Mouse (Mus musculus) CD8-positive naive resting alpha-beta T cell, adult 2 months (primary cell): ENCODE measurements at regions not wholly inside any gene's neighbourhood (a gene's known extent, or its start where the extent isn't known, plus 50 kb on each side); places are given as distances from the start of the nearest gene placed in this dataset.

Experiments used
- DNase-seq, 2 experiments: peaks; one replicate each; pipeline ENCODE4 v3.0.0; 2022; ENCODE audit warnings: low read depth in 2 of 2, low spot score in 2 of 2

DNA sequence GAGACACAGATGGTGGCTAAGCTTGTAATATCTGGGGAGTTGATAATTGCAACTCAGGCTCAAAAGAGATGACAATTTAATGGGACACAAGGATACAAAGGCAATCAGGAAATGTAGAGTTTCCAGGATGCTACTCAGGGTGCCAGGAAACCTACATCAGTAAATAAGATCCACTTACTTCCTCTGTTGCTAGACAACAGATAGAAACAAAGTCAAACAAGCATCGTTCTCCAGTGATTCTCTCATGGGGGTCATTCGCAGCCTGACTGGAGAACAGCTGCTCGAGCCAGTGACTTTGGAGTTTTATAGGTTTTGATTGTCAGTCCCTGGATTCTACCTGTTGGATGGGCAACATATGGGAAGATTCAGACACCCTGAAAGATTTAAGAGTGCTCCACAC lies 1026.5 kb downstream of the Ttll7 start:
- no peak for DNase-seq

DNA sequence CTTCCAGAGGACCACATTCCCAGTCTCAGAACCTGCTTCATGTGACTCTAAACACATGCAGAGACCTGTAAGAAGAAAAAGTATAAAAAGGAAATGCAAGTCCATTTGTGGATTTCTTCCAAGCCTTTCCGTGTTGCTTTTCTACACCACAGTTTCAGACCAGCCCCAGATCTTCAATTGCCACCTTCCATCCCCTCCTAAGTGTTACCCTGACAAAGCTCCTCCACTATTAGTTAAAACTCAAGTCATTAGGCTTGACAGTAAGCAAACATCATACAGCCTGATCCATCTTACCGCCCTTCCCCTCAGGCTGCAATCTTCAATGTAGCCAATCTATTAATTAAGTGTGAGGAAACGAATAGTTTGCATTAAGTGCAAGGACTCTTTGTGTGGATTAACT lies 1016.1 kb downstream of the Ttll7 start:
- DNase-seq: no peak

DNA sequence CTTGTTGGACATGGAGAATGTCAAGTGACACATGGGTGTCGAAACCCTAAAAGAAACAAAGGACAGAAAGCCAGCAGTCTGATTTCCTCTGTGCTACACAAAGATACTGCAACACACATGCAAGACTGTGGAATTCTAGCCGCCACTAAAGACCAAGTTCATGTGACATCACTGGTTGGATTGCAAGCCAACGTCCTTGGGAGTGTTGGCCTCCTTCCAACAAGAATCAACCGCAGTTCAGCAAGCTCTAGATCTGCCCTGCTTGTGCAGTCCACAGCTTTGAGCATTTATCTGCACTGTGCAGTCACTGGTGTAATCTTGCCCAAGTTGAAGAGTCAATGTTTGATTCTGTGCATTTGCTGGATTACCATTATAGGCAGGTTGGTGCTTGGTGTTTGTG lies 1001.2 kb downstream of the Ttll7 start:
- DNase-seq: no peak

DNA sequence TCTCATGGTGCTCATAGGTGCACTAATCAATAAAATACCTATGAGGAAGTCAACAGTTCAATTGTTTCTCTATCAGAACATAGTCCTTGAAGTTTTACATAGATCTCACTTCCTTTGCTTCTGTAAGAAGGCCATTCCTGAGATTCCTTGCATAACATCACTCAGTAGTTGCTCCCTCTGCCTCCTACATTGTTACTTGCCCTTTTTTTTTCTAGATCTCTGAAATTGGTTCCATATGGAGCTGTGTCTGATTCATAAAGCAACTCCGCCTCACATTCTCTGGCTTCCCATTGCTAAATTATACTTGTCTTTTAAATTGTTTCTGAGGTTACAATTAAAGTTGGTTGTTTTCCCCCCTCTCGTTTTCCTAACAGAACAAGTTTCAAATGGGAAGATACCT lies 1000.7 kb downstream of the Ttll7 start:
- DNase-seq: no peak

DNA sequence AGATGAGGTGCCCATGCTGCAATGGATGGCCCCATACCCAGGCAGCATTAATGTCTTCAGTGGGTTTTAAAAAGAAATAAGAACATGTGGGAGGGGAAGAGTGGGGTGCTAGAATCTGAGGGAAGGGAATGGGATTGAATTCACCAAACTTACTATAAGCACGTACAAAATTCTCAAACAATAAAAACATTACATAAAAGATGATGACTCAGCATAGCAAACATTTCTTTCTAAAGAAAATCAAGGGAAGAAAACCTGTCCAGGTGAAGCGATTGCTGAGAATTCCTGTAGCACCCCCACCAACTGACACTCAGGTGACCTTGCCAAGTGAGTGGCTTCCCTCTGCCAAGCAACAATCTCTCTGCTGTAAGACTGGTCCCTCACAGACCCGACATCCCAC lies 989.2 kb downstream of the Ttll7 start:
- DNase-seq: no peak

DNA sequence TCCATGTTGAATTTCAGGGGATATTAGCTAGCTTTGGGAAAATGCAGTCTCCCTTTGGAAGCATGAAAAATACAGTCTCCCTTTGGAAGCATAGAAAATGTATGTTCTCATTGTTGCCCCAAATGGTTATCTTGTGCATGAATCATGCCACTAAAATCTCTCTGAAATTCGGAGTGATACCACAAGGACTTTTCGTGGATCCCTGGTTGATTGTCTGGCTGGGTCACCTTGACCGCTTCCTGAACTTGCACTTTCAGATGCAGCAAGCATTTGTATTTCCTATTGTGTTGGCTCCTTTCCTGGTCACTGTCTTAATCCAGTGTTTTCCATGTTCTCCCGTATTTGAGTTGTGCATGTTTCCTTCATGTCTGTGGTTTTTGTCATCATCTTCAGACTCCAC lies 986.6 kb downstream of the Ttll7 start:
- no peak for DNase-seq

DNA sequence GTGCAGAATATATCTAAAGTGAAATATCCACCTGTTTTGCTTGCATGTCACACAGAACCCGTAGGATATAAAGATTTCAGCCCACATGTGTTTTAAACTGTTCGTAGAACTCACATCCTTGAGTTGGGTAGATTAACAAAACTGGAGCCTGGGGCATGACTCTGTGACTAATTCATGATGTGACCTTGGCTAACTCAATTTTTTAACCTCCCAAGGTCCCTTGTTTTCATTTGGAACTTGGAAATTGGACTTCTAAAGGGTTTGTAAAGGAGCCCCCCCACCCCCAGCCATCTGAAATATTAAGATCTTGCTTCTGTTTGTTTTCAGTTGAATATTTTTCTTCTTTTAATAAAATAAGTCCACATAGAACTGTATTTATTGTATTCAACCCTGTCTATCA lies 983.5 kb downstream of the Ttll7 start:
- no peak for DNase-seq

DNA sequence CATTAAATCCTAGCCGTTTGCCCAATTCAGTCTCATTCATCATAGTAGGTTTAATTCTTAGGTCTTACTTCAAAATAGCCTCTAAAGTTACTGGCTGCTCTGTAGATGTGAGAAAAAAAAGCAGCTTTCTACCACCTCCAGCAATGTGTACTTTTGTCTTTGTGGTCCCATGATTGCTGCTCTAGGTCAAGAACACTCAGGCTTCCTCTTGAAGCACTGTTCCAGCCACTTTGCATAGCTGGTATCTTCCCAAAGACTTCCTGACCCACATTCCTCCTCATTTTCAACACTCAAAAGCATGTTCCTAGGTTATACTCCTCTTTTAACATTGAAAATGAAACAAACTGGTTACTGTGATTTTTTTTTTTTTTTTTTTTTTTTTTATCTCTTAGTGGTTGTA lies 973.2 kb downstream of the Ttll7 start:
- no peak for DNase-seq

DNA sequence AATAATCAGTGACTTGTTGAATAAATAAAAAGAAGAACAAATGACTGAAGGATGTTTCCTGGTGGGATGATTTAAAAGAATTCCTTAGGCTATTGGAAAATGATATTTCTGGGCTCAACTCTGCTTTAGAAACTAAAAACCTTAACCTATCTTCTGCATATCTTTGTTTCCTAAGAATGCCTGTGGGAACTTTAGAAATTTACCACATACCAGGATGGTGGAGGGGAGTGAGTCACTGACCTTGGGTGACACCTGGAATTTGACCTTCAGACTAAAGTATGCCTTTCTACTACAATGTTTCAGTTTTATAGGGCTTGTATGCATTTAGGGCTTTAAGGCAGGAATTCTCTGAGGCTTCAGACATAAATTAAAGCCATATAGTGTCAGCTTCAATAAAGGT lies 972.3 kb downstream of the Ttll7 start:
- no peak for DNase-seq

DNA sequence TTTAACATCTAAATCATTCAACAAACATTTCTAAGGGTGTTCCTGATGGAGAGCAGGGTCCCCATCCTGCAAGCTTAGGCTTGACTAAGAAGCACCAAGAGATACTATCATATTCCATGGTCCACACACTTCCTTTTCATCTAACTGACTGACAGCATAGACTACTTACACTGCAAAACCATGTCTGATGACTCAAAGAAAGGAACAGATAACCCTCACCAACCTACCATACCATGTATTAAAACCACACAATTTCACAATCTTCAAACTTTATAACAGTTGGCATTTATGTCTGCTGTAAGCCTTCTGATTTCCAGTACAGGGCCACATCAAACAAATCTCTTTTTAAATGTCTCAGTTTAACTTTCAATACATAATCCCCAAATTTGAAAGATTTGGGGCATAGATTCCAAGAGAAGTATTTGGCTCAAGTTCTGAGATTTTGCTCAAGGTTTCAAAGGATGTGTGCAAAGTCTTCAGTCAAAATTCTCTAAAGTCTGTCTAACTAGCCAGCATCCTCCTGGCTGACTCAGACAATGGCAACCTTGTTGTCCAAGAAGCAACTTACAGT lies 962.0 kb downstream of the Ttll7 start:
- no peak for DNase-seq

DNA sequence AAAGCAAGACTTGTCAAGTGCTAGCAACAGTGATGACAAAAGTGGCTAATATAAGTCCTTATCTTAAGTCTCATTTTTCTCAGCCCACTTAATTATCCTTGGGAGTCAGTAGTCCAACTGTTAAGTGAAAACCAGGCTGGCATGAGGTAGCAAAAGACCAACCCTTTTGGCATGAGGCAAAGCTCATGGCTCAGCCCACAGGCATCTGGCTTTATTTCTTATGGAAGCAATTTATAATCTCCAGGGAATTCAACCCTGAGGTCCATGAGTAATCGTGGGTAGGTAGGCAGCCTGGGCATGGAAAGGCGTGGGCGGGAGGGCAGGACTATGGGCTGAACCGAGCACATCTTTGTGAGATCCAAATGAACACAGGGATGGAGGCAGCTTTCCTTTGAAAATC lies 950.4 kb downstream of the Ttll7 start:
- DNase-seq: no peak

DNA sequence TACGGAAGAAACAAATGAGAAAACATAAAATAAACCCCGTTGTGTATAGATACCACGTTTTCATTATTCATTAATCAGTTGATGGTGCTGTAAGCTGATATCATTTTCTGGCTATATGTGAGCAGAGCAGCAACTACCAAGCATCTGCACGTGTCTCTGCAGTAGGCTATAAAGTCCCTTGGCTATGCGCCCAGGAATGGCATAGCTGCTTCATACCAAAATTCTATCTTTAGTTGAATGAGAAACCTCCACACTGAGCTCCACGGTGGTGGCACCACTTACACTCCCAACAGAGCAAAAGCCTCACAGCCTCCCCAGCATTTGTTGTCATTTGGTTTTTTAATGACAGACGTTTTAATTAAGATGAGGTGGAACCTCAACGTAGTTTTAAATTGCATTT lies 944.4 kb downstream of the Ttll7 start:
- DNase-seq: no peak

DNA sequence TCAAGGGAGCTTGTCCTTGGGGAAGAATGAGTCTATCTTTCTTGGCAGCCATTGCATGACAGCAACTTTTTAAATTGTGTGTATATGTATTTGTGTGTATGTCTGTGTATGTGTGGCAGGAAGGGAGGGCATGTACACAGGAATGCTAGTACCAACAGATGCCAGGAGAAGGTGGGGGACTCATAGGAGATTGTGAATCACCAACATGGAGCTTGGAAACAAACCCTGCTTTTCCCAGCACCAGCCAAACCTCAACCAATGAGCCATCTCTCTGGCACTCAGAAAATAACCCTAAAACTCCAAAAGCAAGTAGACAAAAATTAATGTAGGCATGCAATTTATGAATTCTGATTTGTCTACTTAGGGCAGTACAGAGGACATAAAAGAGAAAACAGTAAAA lies 942.9 kb downstream of the Ttll7 start:
- DNase-seq: no peak

DNA sequence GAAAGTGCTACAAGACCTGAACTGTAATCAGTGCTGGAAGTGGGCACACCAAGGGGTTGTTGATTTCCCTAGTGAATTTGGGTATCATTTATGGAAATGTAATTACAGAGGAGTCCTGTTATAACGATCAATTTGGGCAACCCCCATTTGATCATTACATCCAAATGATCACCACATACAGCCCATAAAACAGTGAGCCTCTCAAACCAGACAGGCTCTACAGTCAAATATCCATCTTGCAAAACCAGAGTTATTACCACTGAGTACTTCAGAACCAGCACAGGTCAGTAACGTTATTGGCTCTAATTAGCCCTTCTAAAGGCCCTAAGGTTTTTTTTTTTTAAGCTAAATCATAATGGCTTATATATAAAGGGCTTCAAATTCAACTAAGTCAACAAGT lies 934.4 kb downstream of the Ttll7 start:
- no peak for DNase-seq

DNA sequence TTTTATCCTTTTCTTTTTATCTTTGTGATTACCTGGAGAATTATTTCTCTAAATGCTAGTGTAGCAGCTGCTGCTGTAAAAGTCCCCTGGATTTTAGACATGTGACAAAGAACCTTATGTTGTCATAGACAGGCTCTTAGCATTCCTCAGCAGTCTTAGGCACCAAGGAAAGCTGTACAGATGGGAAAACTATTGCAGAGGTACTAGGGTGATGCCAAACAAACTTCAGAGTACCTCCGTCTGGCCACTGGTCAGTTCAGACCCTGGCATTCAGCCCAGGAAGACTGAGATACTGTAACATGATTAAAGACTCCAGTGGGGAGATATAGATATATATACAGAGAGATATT lies 898.6 kb downstream of the Ttll7 start:
- no peak for DNase-seq

DNA sequence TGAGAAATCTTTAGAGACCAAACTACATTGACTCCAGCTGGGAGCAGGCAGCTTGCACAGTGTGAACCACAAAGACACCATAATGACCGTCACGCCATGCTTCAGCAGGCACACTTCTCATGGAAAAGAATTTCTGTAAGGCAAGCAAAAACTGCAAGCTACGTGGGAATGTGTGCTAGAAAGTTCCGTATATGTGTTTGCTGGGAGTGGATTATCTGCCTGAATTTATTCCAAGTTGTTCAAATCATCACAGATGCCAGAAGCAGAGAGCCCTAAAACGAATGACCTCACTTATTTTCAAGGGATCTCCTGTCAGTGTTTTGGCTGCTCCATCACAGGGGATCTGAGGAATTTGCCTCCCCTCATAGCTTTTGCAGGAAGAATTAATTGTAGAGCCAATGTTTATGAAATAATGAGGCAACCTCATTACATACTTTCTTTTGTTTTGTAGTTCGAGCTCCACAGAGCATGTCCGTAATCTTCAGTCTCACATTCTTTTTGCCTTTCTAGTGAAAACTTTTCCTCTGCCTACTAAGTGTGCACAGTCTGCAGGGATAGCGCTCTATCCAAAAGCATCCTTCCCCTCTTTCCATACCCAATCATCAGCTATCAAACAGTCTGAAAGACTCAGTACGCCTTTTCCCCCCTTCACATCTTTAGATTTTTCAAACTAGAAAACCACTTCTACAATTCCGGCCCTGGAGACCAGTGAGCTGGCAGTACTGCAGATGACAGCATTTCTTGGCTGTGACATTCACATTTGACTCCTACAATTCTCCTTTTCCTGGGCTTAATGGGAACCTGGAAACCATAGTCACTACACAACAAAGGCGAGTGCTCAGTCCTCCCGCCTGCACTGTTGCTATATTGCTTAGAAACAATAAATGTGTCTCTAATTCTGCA lies 898.0 kb downstream of the Ttll7 start:
- no peak for DNase-seq

DNA sequence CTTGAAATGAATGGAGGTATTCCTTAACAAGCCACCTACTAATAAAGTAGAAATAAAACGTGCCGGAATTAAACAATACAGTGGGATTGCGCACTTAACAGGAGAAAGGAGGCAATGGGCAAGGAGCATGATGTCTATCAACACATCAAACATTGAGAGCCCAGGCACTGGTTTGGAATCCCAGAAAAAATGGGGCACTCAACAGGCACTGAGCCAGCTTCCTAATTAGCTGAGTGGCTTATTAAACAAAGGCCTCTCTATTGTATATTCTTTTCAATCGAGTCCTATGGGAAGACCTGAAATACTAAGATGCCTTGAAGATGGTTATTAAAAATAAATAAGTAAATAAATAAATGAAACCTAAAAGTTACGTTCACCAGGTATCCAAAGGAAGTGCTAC lies 897.3 kb downstream of the Ttll7 start:
- DNase-seq: no peak

DNA sequence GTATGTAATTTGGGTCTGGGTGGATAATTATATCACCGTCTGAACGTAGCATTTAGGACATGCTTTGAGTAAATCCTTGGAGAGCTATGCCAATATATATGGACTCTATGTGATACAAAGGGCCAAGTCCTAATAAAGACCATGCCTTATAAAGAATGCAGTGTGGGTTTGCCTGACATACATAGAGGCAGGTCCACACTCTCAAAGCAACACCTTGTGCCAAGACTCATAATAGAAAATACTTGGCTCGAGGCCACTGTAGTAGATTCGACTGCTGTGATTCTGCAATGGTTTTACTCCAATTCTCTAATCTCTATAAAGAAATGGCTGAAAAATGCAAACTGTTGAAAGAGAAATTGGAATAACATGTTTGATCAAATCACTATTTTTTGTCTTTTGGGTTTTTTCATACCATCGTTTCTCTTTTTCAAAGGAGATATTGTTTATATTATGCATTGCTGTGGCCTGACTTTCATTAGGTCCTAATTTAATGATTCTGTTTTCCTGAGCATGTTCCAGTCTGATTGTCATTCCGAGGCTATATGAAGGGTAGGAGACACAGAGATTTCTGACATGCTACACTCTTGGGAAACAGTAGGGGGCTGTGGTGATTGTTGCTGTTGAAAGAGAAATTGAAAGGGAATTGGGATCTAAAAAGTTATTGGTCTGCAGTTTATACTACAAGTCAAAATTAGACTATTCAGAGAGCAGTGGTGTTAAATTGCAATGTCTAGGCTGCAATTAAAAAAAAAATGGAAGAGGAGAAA lies 884.7 kb downstream of the Ttll7 start:
- DNase-seq: no peak

DNA sequence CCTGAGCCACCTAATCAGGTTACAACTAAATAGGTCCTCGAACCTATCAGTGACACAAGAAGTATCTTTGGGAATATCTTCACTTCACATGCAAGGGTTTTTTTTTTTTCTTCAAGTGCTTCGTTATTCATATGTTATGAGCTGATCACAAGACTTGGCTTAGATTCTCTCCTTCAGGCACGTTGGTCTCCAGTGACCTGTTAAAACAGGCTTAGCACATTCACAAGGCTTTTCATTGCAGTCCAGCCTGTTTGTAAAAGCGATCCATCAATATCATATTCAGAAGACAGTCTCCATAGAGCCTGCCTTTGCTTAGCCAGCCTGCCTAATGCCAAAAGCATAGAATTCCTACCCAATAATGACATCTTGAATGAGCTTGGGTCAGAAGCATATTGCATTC lies 864.2 kb downstream of the Ttll7 start:
- no peak for DNase-seq

DNA sequence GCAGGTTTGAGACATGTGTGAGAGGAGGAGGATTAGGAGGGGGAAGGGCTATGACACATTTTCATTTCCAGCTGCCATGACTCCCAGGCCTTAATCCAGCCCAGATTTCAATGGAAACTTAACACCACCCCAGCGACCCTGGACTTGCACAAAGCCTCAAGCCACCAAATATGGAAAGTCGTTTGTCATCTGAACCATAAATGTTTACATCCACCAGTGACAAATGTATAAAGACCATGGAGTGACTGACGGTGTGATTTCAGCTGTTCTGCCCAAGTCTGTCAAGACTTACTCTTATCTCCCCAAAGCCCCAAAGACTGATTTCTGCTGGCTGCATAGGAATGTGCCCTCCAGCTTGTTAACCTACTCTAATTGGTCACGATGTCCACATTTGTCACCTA lies 855.2 kb downstream of the Ttll7 start:
- DNase-seq: no peak

DNA sequence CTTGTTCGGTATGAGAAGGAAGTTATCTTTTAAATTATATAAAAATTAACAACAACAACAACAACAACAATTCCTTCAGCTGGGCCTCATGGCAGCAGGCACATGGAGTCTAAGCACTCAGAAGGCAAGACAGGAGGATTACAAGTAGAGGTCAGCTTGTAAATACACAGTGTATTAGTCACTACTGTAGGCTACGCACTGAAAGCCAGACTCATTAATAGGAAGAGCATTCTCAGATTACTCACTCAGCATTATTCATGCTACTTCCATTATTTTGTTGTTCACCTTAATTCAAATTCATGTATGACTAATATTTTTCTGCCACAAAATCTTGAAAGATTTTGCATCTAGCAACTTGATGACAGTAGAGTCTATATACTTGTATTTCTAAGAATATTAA lies 831.6 kb downstream of the Ttll7 start:
- no peak for DNase-seq

DNA sequence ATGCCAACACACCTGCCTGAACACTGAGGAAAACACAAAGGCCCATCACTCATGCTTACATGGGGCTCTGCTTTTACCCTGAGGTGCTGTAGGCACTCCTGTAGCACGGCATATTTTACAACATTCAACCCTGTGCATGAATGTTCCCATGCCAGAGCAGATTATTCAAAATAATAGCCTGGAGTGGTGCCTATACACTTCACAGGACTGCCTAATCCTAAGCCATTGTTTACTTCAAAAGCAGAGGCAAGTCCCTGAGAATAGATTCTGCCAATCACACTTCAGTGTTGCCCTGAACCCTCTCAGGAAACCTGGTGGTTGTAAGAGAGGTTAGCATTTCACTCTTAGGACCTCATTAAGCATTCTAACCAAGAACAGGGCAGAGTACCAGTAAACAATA lies 828.1 kb downstream of the Ttll7 start:
- no peak for DNase-seq
